ENCODE assay signal across 13 mouse cellular contexts in the genomic region with DNA sequence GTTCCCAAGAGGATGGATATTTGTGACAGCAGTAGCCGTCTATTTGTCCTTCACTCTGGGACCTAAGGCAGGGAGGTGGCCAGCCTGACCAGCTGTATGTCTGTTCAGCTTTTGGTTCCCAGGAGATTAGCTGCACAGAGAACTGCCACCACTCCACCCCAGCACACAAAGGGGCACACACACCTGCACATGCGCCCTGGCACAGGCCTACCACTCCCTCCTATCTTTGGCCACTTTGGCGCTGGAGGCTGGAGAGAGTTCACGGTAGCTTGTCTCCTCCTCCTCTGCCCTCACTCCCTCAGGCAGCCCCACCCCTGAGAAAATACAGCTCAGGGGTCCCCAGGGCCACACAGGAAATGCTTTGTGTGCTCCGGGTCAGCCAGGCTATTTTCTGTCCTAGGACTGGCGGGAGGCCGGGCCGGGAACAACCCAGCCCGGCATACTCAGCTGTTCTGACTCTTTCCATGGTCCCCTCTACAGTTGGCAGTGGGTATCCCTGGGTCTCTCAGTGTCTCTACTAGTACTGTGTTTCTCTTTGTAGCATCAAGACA. TPM values are rescaled to one million over a fixed set of nuclear protein-coding genes. Genes with fewer than 3 reads are reported as not detected.
DNase-seq lines count a peak whose midpoint lies in the region; ATAC-seq lines count a peak whose summit lies in the region.
"Had no signal": no experiment of that assay in that cellular context is flagged by ENCODE, and none has a peak within 500 bp of the region (broad histone marks: within the 10 kb centered on the region; RNA-seq: fewer than 3 reads in every experiment).

No protein-coding gene starts in this region.

- no peak overlapping the region for H3K9ac ChIP-seq in embryonic facial prominence, embryonic 11.5 days (replicated peaks; ENCODE audit: low read length)
- H3K9ac ChIP-seq: embryonic facial prominence, embryonic 12.5 days; hindbrain, embryonic 12.5 days; liver, embryonic 14.5 days had no signal

- H3K4me3 ChIP-seq in embryonic facial prominence, embryonic 11.5 days (ENCODE audit: low read depth, low read length): no peak overlapping the region
- H3K4me3 ChIP-seq: embryonic facial prominence, embryonic 12.5 days; hindbrain, embryonic 12.5 days had no signal

- 29% methylated on average over 9 of the region's 9 CpGs for WGBS in embryonic facial prominence, embryonic 11.5 days

- H3K36me3 ChIP-seq in embryonic facial prominence, embryonic 11.5 days (replicated peaks; ENCODE audit: control insufficient read depth, insufficient read depth, low read depth, low read length): no peaks in the 10 kb centered on the region
- H3K36me3 ChIP-seq: embryonic facial prominence, embryonic 12.5 days; hindbrain, embryonic 12.5 days had no signal

- no peak overlapping the region for H3K27ac ChIP-seq in embryonic facial prominence, embryonic 11.5 days (replicated peaks; ENCODE audit: low read depth, low read length)
- H3K27ac ChIP-seq: embryonic facial prominence, embryonic 12.5 days; hindbrain, embryonic 12.5 days; liver, embryonic 14.5 days had no signal

- no peaks in the 10 kb centered on the region for H3K4me1 ChIP-seq in embryonic facial prominence, embryonic 11.5 days (ENCODE audit: control insufficient read depth, insufficient read depth, low read length)

- H3K9me3 ChIP-seq in embryonic facial prominence, embryonic 11.5 days (replicated peaks; ENCODE audit: control insufficient read depth, low read length): no peaks in the 10 kb centered on the region
- H3K9me3 ChIP-seq: embryonic facial prominence, embryonic 12.5 days; hindbrain, embryonic 12.5 days had no signal

- no peaks in the 10 kb centered on the region for H3K27me3 ChIP-seq in embryonic facial prominence, embryonic 11.5 days (ENCODE audit: control insufficient read depth, insufficient read depth, low read length)
- H3K27me3 ChIP-seq: embryonic facial prominence, embryonic 12.5 days; hindbrain, embryonic 12.5 days had no signal

- 0 out of 2 replicates have a peak, but pooled peaks have one; percentile 29 for ATAC-seq in embryonic facial prominence, embryonic 11.5 days (replicated peaks; ENCODE audit: insufficient number of reproducible peaks, low FRiP score, low TSS enrichment, low read depth)
- ATAC-seq in inflammation-experienced regulatory T-cells, adult 6 months: no peak

- intact Hi-C loops in heart, postnatal 14 days (cut with DNase I): loop anchor here (2.0 kb wide), 2 partner anchors 20 to 36 kb away; a partner anchor contains a TSS
- intact Hi-C loops in left cerebral cortex, postnatal 14 days (cut with DNase I): no loop called here

- peak; percentile 19 for DNase-seq in adrenal gland, postnatal 10 days
- no peak for DNase-seq in adrenal gland, adult 18-20 months (ENCODE audit: low spot score in 2 of 2)
- peak; percentile 14 for DNase-seq in embryonic facial prominence, embryonic 11.5 days (ENCODE audit: low spot score)
- peak; percentile 63 to 67 for DNase-seq in heart, postnatal 14 days
- DNase-seq in lung, adult 18-20 months: peak; percentile 42 to 52
- DNase-seq in left cerebral cortex, postnatal 14 days (ENCODE audit: low spot score in 2 of 2): no peak
- no peak for DNase-seq in retina, embryonic 14.5 days (ENCODE audit: low spot score)
- DNase-seq: thymus, postnatal 36 days had no signal

- no peak overlapping the region for H3K4me2 ChIP-seq in embryonic facial prominence, embryonic 11.5 days (ENCODE audit: low read depth, low read length)
- H3K4me2 ChIP-seq: embryonic facial prominence, embryonic 12.5 days; hindbrain, embryonic 12.5 days had no signal

RNA-seq across cellular contexts. Expression of a gene that starts 34.9 kb away (rescaled TPM):
- 10 to 100 TPM; 36.6 to 38.3 TPM for total RNA-seq in adrenal gland, postnatal 10 days (2021)
- total RNA-seq in adrenal gland, adult 18-20 months (2021): 10 to 100 TPM; 50.9 to 54.2 TPM
- 49.5 and 56.0 TPM in 2 replicates for polyA plus RNA-seq in embryonic facial prominence, embryonic 11.5 days (2014; fragmentation: Nextera tagmentation; extraction: Ambion mirVana)
- total RNA-seq in heart, postnatal 14 days (2021): 10 to 100 TPM; 43.1 to 43.5 TPM
- 10 to 100 TPM; 47.2 to 47.6 TPM for total RNA-seq in left cerebral cortex, postnatal 14 days (2021)
- polyA plus RNA-seq in inflammation-experienced regulatory T-cells, adult 6 months (2017; shearing (Covaris generic)): 10 to 100 TPM; 36.7 to 50.5 (median 49.6) TPM

RNA-seq across cellular contexts. Expression of a gene that starts 35.3 kb away (rescaled TPM):
- total RNA-seq in adrenal gland, postnatal 10 days (2021): 10 to 100 TPM; 13.3 to 15.4 TPM
- 1 to 10 TPM; 2.7 to 3.1 TPM for total RNA-seq in adrenal gland, adult 18-20 months (2021)
- 13.1 and 13.4 TPM in 2 replicates for polyA plus RNA-seq in embryonic facial prominence, embryonic 11.5 days (2014; fragmentation: Nextera tagmentation; extraction: Ambion mirVana)
- total RNA-seq in heart, postnatal 14 days (2021): 10 to 100 TPM; 20.8 to 23.0 TPM
- total RNA-seq in left cerebral cortex, postnatal 14 days (2021): 1 to 10 TPM; 7.8 TPM
- polyA plus RNA-seq in inflammation-experienced regulatory T-cells, adult 6 months (2017; shearing (Covaris generic)): under 1 TPM in 1 of 3 experiments, not detected in 2; 0.27 TPM
- total RNA-seq: neutrophil, adult 5-6 weeks had no signal

RNA-seq across cellular contexts. Expression of a gene that starts 52.1 kb away (rescaled TPM):
- total RNA-seq in adrenal gland, postnatal 10 days (2021): under 1 TPM; 0.27 to 0.42 TPM
- not detected for total RNA-seq in adrenal gland, adult 18-20 months (2021)
- 2.7 and 3.8 TPM in 2 replicates for polyA plus RNA-seq in embryonic facial prominence, embryonic 11.5 days (2014; fragmentation: Nextera tagmentation; extraction: Ambion mirVana)
- under 1 TPM in 1 of 2 experiments, not detected in 1; 0.22 TPM for total RNA-seq in heart, postnatal 14 days (2021)
- total RNA-seq in left cerebral cortex, postnatal 14 days (2021): under 1 TPM; 0.22 to 0.30 TPM
- polyA plus RNA-seq in inflammation-experienced regulatory T-cells, adult 6 months (2017; shearing (Covaris generic)): under 1 TPM in 1 of 3 experiments, not detected in 2; 0.20 TPM
- total RNA-seq: neutrophil, adult 5-6 weeks had no signal

Comparison
In these comparisons a context has a peak if more than half of its experiments do, and no peak if none do; other contexts are left out.
1. DNase-seq: peak in adrenal gland, postnatal 10 days (single experiment), embryonic facial prominence, embryonic 11.5 days (single experiment), heart, postnatal 14 days (2 of 2) and lung, adult 18-20 months (2 of 2); none in adrenal gland, adult 18-20 months (0 of 2), left cerebral cortex, postnatal 14 days (0 of 2) and retina, embryonic 14.5 days (single experiment).